Mouse (Mus musculus) G1E-ER4 (cell line): ENCODE results near the gene Ulk4. TPM values are rescaled to one million over a fixed set of nuclear protein-coding genes. Genes with fewer than 3 reads are reported as not detected.

ENCODE experiments used
- GATA1 ChIP-seq: IDR thresholded peaks from one replicate; pipeline ENCODE4 v1.8.0; 2012; ENCODE audit warnings: low read length, inconsistent platforms
- polyA plus RNA-seq: library from polyadenylated mRNA; stranded (reverse); fragments of >175 nt; gene quantifications from 2 replicates; pipeline ENCODE4 v1.2.3, GENCODE M21; 2012

Ulk4 gene
- polyA plus RNA-seq, 1 experiment = 0.17 TPM

DNA sequence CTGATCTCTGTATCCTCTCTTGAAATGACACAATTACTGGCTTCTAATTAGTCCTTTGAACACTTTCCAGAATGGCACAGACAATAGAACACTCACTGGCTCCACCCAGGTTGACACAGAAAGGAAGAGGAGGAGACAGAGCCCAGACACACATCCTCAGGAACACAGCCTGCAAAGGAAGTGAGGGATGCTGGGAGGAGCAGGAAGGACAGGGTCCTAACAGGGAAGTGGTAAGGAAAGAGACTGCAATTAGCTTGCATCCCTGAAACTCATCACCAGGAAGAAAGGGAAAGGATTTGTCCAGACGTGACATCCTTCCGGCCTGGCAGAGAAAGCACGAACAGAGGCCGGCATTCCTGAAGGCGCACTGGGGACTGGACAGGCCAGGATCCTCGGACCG lies 218.9 kb downstream of the Ulk4 start:
- TF ChIP-seq GATA1 = no peak

DNA sequence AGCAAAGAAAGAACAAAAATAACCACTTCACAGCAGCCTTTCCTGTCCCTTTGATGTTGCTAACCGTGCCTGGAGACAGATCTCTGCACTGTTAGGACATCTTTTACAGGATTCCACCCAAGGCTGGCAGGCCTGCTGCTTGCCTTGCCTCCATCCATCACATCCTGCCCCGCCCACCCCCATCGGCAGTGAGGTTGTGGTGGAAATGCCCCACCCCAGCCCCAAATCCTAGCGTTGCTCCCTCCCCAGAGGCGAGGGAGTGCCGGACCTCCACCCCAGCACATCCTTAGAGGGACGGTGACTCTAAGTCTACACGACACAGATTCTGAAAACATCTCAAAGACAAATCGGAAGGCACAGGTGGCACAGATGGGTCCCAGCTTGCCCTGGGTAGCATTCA lies 219.6 kb downstream of the Ulk4 start:
- TF ChIP-seq GATA1 = no peak

DNA sequence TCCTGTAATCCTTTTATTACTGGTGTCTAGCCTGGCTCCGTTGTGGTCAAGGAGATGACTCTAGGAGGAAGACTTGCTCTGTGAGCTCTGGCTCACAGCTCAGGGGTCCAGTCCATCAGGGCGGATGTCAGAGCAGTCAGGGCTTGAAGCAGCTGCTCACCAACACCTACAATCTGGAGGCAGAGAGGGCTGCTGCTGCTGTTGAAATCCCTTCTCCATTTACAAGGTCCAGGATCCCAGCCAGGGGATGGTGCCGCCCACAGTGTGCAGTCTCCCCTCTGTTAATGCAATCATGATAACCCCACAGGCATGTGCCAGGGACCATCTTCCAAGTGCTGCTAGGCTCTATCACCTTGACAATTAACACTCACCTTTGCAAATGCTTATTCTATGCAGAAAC lies 220.5 kb downstream of the Ulk4 start:
- TF ChIP-seq GATA1 = no peak

DNA sequence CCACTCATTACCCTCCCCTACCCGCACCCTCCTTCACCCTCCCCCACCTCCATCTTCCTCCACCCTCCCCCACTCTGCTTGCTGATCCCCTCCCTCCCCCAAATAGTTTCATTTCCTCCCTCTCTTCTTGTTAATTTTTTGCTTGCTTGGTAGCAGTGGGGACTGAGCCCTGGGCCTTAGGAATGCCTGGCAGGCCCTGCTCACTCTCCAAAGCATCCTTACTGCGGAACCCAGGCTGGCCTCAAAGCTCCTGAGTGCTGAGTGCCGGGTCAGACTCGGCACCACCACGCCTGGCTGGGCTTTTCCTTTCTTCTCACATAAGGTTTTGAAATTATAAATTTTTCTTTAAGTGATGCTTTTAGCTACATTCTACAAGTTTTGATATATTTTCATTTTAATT lies 221.0 kb downstream of the Ulk4 start:
- TF ChIP-seq GATA1 = no peak

DNA sequence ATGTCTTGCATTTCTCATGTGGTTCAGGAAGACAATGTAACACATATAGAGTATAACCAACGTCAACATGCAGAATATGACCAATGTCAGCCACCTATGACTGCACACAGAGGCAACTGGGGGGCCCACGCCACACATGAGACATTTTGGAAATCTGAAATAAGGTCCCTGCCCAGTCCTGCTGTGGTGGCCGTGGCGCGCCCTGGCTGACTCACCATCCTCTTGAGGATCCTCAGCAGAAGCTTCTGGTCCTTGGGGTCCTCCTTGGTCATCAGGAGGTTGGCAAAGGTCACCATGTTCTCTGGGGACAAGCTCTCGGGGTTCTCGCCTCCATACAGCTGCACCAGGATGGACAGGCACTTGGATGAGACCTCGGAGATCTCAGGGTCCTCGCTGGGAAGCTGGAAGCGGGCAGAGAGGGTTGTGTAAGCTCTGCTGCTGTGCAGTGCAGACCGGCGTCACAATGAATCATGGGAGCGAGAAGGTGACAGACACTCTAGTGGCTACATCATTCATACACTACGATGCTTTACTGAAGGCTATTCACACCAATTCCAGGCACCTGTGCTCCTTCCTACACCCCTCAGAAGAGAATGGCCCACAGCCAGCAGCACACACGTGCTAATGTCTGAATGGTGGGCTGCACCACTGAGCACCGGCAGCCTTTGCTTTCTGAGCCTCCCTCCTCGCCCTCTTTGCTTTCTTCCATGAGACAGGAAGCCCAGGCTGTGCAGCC lies 232.4 kb downstream of the Ulk4 start:
- no peak for TF ChIP-seq GATA1

DNA sequence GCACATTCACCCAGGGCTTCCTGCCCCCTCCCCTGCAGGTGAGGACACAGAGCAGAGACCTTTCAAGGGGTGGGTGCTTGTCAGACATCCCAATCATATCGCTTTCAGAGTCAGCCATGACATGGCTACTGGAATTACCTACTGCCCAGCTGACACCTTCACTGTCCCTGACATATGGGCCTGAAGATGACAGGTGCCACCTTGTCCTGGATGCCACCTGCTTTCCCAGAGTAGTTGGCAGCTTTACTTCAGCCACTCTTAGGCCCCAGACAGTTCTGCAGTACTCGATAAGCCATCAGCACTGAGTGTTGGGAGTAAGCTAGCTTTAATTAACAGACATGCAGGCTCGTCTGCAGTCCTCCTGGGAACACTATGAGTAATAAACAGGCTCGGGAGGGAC lies 234.0 kb downstream of the Ulk4 start:
- no peak for TF ChIP-seq GATA1

DNA sequence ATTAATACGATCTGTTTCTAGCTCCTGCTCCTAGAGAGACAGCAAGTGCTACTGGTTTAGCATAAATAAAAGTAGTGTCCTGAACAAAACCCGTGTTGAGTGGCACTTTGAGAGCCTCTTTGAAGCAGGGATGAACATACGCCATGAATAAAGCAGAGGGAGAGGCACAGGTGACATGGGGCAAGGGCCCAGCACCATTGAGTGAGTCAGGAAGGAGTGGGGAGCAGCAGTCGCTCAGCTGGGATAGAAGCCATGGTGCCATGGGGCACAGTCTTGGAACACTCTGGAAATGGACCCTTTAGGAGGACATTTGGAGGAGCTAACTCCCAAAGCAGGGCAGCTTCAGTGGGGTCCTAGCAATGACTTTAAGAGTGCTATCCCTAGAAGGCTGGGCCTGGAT lies 238.6 kb downstream of the Ulk4 start:
- TF ChIP-seq GATA1 = no peak

DNA sequence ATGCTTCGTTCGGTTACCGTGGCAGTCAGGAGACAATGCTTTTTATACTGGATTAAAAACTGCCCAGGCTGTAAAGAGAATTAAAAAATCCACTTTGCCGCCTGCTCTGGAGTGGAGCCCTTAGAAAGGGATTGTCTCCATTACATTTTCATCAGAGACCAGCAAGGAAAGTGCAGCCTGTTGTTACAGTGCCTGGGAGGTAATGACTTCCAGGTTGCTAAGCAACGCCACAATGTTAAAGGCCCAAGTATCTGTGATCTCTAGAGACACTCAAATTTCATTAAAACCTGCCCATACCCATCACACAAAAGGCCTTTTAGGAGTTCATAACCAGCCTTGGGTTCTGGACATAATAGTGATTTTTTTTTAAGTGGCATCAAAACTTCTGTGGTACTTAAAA lies 239.0 kb downstream of the Ulk4 start:
- TF ChIP-seq GATA1 = no peak

DNA sequence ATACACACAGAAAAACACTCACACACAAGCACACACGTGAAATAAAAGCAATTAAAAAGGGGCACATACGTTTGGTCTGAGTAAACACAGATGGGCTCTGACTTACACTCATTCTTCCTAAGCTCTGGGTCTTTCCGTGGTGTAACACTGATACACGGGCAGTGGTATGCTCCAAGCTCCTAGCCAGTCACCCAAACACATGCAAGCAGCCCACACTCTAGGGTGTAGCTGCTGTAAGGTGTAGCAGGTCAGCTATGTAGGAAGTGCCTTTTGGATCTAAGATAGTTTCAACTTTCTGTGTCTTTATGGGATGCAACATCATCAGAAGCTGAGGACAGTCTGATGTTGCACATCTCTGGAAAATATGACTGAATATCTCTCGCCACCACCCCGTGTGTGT lies 241.7 kb downstream of the Ulk4 start:
- TF ChIP-seq GATA1 = no peak

DNA sequence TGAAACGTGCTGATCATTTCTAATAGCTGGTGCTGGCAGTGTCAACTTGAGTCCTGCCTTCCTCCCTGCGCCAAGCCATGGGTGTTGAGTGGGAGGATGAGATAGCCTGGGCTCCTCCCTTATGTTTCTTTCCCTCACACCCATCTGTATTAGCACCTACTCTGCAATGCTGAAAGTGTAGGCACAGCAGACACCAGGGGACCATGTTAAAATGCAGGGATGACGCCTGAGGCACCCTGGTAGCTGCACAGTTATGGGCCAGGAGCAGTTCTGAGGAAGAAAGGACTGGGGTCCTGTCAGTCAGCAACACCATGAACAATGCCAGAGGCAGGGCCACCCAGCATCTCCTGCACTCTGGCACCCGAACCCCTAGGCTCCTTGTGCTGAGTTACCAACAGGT lies 243.4 kb downstream of the Ulk4 start:
- no peak for TF ChIP-seq GATA1

DNA sequence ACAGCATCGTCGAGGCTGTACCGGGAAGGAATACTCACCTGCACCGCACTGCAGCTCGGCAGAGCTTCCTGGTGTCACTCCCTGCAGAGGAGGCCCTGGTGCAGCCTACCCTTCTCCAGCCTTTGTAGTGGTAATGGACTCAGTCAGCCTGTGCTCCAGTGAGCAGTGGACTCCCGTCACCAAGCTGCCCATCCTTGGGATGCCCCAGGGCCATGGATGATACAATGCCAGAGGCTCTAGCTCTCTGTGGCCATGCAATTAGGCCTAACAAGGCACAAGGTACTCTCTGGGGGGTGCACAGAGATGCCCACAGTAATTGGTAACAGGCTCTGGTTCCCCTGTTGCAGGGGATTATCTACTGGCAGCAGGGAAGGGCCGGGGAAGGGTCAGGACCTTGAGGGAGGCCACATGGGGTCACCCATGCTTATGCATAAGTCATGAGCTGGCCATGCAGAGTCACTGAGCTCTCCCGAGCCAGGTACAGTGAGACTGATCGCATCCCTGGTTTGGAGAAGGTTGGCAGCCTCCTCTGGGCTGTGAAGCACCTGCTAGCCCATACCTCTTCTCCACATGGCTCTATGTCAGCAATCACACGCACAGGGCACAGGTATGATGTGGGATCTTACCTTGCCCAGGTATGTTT lies 244.6 kb downstream of the Ulk4 start:
- no peak for TF ChIP-seq GATA1

DNA sequence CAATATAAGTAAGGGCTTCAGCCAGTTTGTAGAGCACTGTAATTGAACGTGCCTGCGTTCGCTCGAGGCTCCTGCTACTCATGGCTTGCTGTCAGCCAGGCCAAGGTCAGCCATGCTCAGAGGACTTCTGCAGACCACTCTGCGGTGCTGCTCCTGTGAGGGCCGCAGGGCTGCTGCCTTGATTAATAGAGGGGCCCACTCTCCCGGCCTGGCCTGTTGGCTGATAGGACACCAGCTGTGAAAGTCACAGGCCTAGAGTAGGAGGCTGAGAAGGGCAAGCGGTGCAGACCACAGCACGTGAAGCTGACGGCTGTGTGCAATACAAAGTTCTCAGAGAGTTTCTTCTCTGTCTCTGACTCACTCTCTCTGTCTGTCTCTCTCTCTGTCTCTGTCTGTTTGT lies 246.0 kb downstream of the Ulk4 start:
- TF ChIP-seq GATA1 = no peak

DNA sequence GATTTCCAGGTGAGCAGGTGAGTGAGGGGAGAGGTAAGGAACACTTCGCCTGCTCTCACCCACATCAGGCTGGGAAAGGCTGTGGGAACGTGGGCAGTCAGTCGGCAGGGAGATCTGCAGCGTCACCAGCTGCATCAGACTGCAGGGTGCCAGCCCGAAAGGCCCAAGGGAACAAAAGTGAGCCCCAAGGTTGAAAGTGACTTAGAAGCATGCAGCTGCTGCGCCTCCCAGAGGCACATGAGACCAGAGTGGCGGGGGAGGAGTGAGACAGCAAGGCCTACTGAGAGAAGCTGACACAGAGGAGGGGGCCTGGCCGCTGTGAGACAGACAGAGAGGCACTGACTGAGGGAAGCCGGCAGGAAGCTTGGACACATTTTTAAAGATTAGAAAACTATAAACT lies 247.2 kb downstream of the Ulk4 start:
- TF ChIP-seq GATA1 = no peak

DNA sequence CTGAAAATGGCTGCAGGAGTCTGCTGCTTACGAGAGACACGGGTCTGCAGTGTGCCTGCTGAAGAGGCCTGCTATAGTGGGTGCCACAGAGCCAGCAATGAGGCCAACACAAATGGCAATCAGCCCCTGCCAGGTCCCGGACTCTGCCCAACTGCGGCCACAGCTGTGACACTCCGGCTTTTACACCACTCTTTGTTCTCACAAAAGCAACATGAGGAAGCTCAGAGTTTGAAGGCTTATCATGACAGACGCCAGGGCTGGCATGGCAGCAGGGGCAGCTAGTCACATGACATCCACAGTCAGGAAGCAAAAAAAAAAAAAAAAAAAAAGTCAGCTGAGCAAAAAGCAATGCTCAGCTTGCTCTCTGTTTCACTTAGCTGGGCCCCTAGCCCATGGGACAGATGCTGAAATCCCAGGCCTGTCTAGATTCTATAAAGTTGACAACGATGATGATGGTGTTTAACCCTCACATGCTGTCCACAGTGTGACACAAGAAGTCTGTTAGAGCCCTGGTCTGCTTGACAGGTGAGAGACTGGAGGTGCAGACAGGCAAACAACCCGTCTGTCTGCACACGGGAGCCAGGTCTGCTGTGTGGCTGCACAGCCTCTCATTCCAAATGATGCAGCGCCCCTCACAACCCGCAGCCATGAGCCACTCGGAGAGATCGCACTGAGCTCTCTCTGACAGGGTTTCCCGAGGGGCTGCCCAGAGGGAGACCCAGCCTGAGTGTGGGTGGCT lies 253.3 kb downstream of the Ulk4 start:
- TF ChIP-seq GATA1 = no peak

DNA sequence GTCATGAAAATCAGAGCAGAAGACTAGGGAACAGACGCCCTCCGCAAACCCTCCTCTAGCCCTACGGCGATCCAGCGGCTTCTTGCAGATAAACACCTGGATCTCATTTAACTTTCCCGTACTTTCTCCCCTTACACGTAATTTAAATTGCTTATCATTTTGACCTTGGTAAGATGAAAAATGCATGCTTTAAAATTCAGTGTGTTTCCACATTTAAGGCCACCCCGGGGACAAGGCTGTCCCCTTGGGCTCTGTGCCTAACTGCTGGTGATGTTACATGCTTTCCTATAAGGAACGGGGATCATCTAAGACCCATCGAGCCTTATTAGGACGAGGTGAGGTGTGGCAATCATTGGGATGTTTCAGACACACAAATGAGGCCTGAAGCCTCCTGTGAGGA lies 256.6 kb downstream of the Ulk4 start:
- TF ChIP-seq GATA1 = no peak

DNA sequence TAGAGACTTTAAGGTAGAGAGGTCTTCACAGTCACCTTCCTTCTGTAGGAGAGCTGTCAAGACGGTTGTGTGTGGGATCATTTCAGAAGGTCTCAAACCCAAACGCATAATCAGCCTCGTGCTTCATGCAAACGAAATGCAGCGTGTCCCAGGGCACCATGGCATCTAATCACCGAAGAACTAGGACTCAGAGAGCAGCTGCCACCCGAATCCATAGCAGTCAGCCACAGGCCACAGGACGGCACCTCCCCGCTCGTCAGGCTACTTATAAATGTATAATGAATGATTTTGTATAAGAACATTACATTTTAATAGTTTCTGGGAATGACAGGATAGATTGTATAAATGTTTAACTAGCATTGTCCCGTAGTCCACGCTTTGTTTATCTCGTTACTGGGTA lies 257.1 kb downstream of the Ulk4 start:
- no peak for TF ChIP-seq GATA1
